Mouse (Mus musculus): ENCODE data around the gene Kdm5a.

Kdm5a gene

GRCm38 (mm10) chr6:120471991-120472441 lies 108.1 kb downstream of the Kdm5a start:
- DNase-seq (ENCODE audit: low spot score in 2 of 2): no peak

- DNase-seq (ENCODE audit: low spot score in 2 of 2): no peak
Measured at GRCm38 (mm10) chr6:120472455-120473140, 108.7 kb downstream of the Kdm5a start.

GRCm38 (mm10) chr6:120473427-120473826 lies 109.5 kb downstream of the Kdm5a start:
- DNase-seq (ENCODE audit: low spot score in 2 of 2): peak; percentile 66 to 79

GRCm38 (mm10) chr6:120475288-120475687 lies 111.4 kb downstream of the Kdm5a start:
- no peak for DNase-seq (ENCODE audit: low spot score in 2 of 2)

- peak in 1 of 2 experiments; percentile 23 for DNase-seq (ENCODE audit: low spot score in 2 of 2)
Measured at GRCm38 (mm10) chr6:120479302-120479701, 115.4 kb downstream of the Kdm5a start.

GRCm38 (mm10) chr6:120480361-120480760 lies 116.4 kb downstream of the Kdm5a start:
- no peak for DNase-seq (ENCODE audit: low spot score in 2 of 2)

- peak in 1 of 2 experiments; percentile 43 for DNase-seq (ENCODE audit: low spot score in 2 of 2)
Measured at GRCm38 (mm10) chr6:120481538-120481937, 117.6 kb downstream of the Kdm5a start.

GRCm38 (mm10) chr6:120482021-120482420 lies 118.1 kb downstream of the Kdm5a start:
- no peak for DNase-seq (ENCODE audit: low spot score in 2 of 2)

GRCm38 (mm10) chr6:120482756-120483155 lies 118.8 kb downstream of the Kdm5a start:
- DNase-seq (ENCODE audit: low spot score in 2 of 2): no peak

- peak; percentile 62 to 82 for DNase-seq (ENCODE audit: low spot score in 2 of 2)
Measured at GRCm38 (mm10) chr6:120483211-120483626, 119.3 kb downstream of the Kdm5a start.

- no peak for DNase-seq (ENCODE audit: low spot score in 2 of 2)
Measured at GRCm38 (mm10) chr6:120485038-120485437, 121.1 kb downstream of the Kdm5a start.

GRCm38 (mm10) chr6:120486051-120486510 lies 122.2 kb downstream of the Kdm5a start:
- DNase-seq (ENCODE audit: low spot score in 2 of 2): no peak

- DNase-seq (ENCODE audit: low spot score in 2 of 2): no peak
Measured at GRCm38 (mm10) chr6:120488647-120489046, 124.7 kb downstream of the Kdm5a start.

- DNase-seq (ENCODE audit: low spot score in 2 of 2): no peak
Measured at GRCm38 (mm10) chr6:120489461-120489860, 125.5 kb downstream of the Kdm5a start.

GRCm38 (mm10) chr6:120491064-120491463 lies 127.1 kb downstream of the Kdm5a start:
- DNase-seq (ENCODE audit: low spot score in 2 of 2): no peak

GRCm38 (mm10) chr6:120491862-120492498 lies 128.1 kb downstream of the Kdm5a start:
- DNase-seq (ENCODE audit: low spot score in 2 of 2): no peak

GRCm38 (mm10) chr6:120492499-120493373 lies 128.8 kb downstream of the Kdm5a start:
- DNase-seq (ENCODE audit: low spot score in 2 of 2): peak in 1 of 2 experiments; percentile 76

GRCm38 (mm10) chr6:120493374-120494181 lies 129.7 kb downstream of the Kdm5a start, which contains the start of gene Tmem121b:
Gene Tmem121b, minus strand, starts transcription at chr6:120493807.
- DNase-seq (ENCODE audit: low spot score in 2 of 2): peak in 1 of 2 experiments; percentile 74
